Mouse (Mus musculus) lung, adult 18-20 months (tissue): ENCODE data around the gene Olfr821.
"Not testable (repeated sequence)": the region's sequence is repeated elsewhere in the genome, so short reads cannot be mapped to it uniquely, and the experiment has no call there.

Source experiments
- DNase-seq, 2 experiments: peaks; one replicate each; pipeline ENCODE4 v3.0.0; 2022; ENCODE audit warnings: mixed read lengths in 2 of 2

The Olfr821 gene

GRCm38 (mm10) chr10:130030048-130030447 lies at the start of gene Olfr821:
TSS of gene Olfr821 (plus strand) at chr10:130030348.
- no peak for DNase-seq

GRCm38 (mm10) chr10:129981867-129982266 lies 48.3 kb upstream of the Olfr821 start:
- DNase-seq = not testable (repeated sequence)

- not testable (repeated sequence) for DNase-seq
Measured at GRCm38 (mm10) chr10:129984962-129985361, 45.2 kb upstream of the Olfr821 start, which contains the start of gene Gm10310. TSS of gene Gm10310 (minus strand) at chr10:129985062.

- DNase-seq = not testable (repeated sequence)
Measured at GRCm38 (mm10) chr10:130004104-130004503, 26.0 kb upstream of the Olfr821 start.

- not testable (repeated sequence) for DNase-seq
Measured at GRCm38 (mm10) chr10:130005366-130005765, 24.8 kb upstream of the Olfr821 start.

- no peak for DNase-seq
Measured at GRCm38 (mm10) chr10:130012321-130012720, 17.8 kb upstream of the Olfr821 start, which contains the start of gene Olfr820. TSS of gene Olfr820 (plus strand) at chr10:130012621.

GRCm38 (mm10) chr10:130037096-130037495 lies 6.9 kb downstream of the Olfr821 start:
- no peak for DNase-seq

- DNase-seq = no peak
Measured at GRCm38 (mm10) chr10:130070910-130071309, 40.8 kb downstream of the Olfr821 start, which contains the start of gene Olfr822. TSS of gene Olfr822 (plus strand) at chr10:130071210.
